Mouse (Mus musculus): ENCODE measurements around the gene Fbxw9. TPM values are rescaled to one million over a fixed set of nuclear protein-coding genes. Genes with fewer than 3 reads are reported as not detected.

Fbxw9 gene
- polyA plus RNA-seq, 1 experiment from 2014 or later: 20.9 TPM

DNA sequence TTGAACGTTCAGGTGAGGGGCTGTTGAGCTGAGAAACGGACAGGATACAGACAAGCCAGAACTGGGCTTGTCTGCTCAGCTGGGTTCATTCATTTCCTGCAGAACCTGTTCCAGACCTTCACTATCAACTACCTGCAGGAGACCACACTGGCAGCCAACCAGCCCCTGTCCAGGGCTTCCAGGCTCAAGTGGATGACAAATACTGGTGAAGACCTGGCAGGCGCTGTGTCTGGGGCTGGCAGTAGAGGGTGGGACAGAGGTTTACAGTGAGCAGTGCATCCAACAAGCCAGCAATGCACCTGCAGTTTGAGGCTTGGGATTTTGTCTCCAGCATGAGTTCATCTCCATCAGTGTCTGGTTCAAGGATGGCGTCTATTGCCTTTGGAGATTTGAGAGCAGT, 37.0 kb downstream of the Fbxw9 start:
- Histone ChIP-seq H3K4me2 (ENCODE audit: low read depth, low read length) (no peak overlapping the region), H3K27ac (replicated peaks; ENCODE audit: low read depth, low read length) (no peak overlapping the region), H3K9me3 (ENCODE audit: control insufficient read depth, low read length) (0 out of 2 replicates have a peak, but pooled peaks cover 5% of the 10 kb centered on the region), H3K4me3 (ENCODE audit: low read depth, low read length) (no peak overlapping the region), H3K9ac (ENCODE audit: low read depth, low read length) (no peak overlapping the region), H3K4me1 (ENCODE audit: control insufficient read depth, insufficient read depth, low read length) (no peaks in the 10 kb centered on the region), H3K36me3 (ENCODE audit: control insufficient read depth, insufficient read depth, low read length) (peaks cover 42% of the 10 kb centered on the region), H3K27me3 (replicated peaks; ENCODE audit: control insufficient read depth, insufficient read depth, low read length) (no peaks in the 10 kb centered on the region)
- DNase-seq (ENCODE audit: low spot score): no peak
- 87% methylated on average over 4 of the region's 4 CpGs for WGBS
- ATAC-seq (ENCODE audit: low read depth): peak; percentile 41; the same call in 1 of the 2 replicates

DNA sequence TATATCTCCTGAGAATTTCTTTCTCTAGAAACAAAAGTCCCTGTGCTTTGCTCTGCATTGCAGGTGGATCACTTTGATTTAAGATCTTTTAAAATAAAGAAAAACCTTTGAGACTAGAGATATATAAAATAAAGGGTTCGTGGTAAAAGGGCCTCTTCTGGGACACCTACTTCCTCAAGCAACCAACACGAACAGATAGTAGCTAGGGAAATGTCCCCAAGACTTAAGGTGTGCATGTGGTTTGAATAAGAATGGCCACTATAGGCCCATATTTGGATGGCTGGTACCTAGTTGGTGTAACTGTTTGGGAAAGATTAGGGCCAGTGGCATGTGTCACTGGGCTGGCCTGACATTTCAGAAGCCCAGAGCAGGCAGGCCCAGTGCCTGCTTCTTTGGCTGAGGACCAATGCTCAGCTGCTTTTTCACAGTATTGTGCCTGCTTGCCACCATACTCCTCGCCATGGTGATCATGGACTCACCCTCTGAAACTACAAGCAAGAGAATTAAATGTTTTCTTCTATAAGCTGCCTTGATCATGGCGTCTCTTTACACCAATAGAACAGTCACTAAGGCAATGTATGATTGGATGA, 40.3 kb downstream of the Fbxw9 start:
- no peak for DNase-seq (ENCODE audit: low spot score)

DNA sequence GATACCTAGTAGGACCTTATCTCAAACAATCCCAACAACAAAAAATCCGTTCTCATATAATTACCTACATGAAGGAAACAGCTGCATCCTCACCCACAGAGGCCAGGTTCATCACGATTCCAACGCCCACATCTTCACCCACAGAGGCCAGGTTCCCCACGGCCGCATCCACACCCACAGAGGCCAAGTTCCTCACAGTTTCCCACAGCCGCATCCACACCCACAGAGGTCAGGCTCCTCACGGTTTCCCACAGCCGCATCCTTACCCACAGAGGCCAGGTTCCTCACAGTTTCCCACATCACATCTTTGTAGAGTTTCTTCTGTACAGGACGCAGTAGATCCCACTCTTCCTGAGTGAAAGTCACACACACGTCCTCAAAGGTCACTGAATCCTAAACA, 53.4 kb downstream of the Fbxw9 start:
- DNase-seq (ENCODE audit: low spot score) (no peak), ATAC-seq (ENCODE audit: low read depth) (no peak)
- Histone ChIP-seq H3K27me3 (replicated peaks; ENCODE audit: control insufficient read depth, insufficient read depth, low read length) (no peaks in the 10 kb centered on the region), H3K9ac (ENCODE audit: low read depth, low read length) (no peak overlapping the region), H3K9me3 (ENCODE audit: control insufficient read depth, low read length) (0 out of 2 replicates have a peak, but pooled peaks cover 7% of the 10 kb centered on the region), H3K4me1 (ENCODE audit: control insufficient read depth, insufficient read depth, low read length) (no peaks in the 10 kb centered on the region), H3K4me3 (ENCODE audit: low read depth, low read length) (no peak overlapping the region), H3K4me2 (ENCODE audit: low read depth, low read length) (no peak overlapping the region), H3K36me3 (ENCODE audit: control insufficient read depth, insufficient read depth, low read length) (peaks cover 43% of the 10 kb centered on the region), H3K27ac (replicated peaks; ENCODE audit: low read depth, low read length) (no peak overlapping the region)
- WGBS: 94% methylated on average over 10 of the region's 10 CpGs

More for the DNA sequence above, 40.3 kb downstream of the Fbxw9 start:
- H3K36me3 ChIP-seq (ENCODE audit: control insufficient read depth, insufficient read depth, low read length): peaks cover 31% of the 10 kb centered on the region
- WGBS: 79% methylated on average over 4 of the region's 4 CpGs
- H3K27ac ChIP-seq (replicated peaks; ENCODE audit: low read depth, low read length): no peak overlapping the region
- no peak for ATAC-seq (ENCODE audit: low read depth)
- no peak overlapping the region for H3K9ac ChIP-seq (ENCODE audit: low read depth, low read length)
- no peaks in the 10 kb centered on the region for H3K27me3 ChIP-seq (replicated peaks; ENCODE audit: control insufficient read depth, insufficient read depth, low read length)
- no peak overlapping the region for H3K4me2 ChIP-seq (ENCODE audit: low read depth, low read length)
- 0 out of 2 replicates have a peak, but pooled peaks cover 6% of the 10 kb centered on the region for H3K9me3 ChIP-seq (ENCODE audit: control insufficient read depth, low read length)
- H3K4me3 ChIP-seq (ENCODE audit: low read depth, low read length): no peak overlapping the region
- no peaks in the 10 kb centered on the region for H3K4me1 ChIP-seq (ENCODE audit: control insufficient read depth, insufficient read depth, low read length)

DNA sequence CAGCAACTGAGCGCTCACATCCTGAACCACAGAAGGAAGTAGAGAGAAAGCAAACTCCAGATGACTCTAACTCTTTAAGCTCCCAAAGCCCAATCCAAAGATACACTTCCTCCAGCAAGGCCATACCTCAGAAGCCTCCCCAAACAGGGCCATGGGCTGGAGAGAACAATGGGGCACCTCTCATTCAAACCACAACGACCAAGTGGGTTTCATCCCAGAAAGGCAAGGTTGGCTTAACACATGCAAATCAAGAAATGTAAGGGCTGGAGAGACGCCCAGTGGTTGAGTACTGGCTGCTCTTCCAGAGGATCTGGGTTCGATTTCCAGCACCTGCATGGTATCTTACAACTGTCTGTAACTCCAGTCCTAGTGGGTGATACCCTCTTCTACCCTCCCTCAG, 55.6 kb downstream of the Fbxw9 start:
- no peak for ATAC-seq (ENCODE audit: low read depth)
- no peak for DNase-seq (ENCODE audit: low spot score)
- Histone ChIP-seq H3K27ac (replicated peaks; ENCODE audit: low read depth, low read length) (no peak overlapping the region), H3K9ac (ENCODE audit: low read depth, low read length) (no peak overlapping the region), H3K4me1 (ENCODE audit: control insufficient read depth, insufficient read depth, low read length) (0 out of 2 replicates have a peak, but pooled peaks cover 6% of the 10 kb centered on the region), H3K27me3 (replicated peaks; ENCODE audit: control insufficient read depth, insufficient read depth, low read length) (no peaks in the 10 kb centered on the region), H3K4me3 (ENCODE audit: low read depth, low read length) (no peak overlapping the region), H3K4me2 (ENCODE audit: low read depth, low read length) (no peak overlapping the region), H3K36me3 (ENCODE audit: control insufficient read depth, insufficient read depth, low read length) (peaks cover 25% of the 10 kb centered on the region), H3K9me3 (ENCODE audit: control insufficient read depth, low read length) (0 out of 2 replicates have a peak, but pooled peaks cover 7% of the 10 kb centered on the region)
- WGBS: 75% methylated on average over 4 of the region's 4 CpGs

Small RNA genes lying within 50 kb of the gene (microRNA-seq; reads per million reads assigned to microRNA genes)
- gene Gm23388 (ENCODE audit: borderline number of aligned reads): not detected
- gene Mir7070 (ENCODE audit: borderline number of aligned reads): 0.83 reads per million

Other genes with a start within 250 kb of the Fbxw9 start
- 5.8 and 6.8 TPM in 2 replicates for gene Dand5, start 237.2 kb upstream of the Fbxw9 start, polyA plus RNA-seq (2014; fragmentation: Nextera tagmentation; extraction: Ambion mirVana)
- 41.3 and 41.5 TPM in 2 replicates for gene Gadd45gip1, start 228.5 kb upstream of the Fbxw9 start, polyA plus RNA-seq (2014; fragmentation: Nextera tagmentation; extraction: Ambion mirVana)
- gene Rad23a, start 219.4 kb upstream of the Fbxw9 start, polyA plus RNA-seq (2014; fragmentation: Nextera tagmentation; extraction: Ambion mirVana): 109 and 111 TPM in 2 replicates
- gene Calr, start 213.1 kb upstream of the Fbxw9 start, polyA plus RNA-seq (2014; fragmentation: Nextera tagmentation; extraction: Ambion mirVana): 805 and 891 TPM in 2 replicates
- gene Farsa, start 203.1 kb upstream of the Fbxw9 start, polyA plus RNA-seq (2014; fragmentation: Nextera tagmentation; extraction: Ambion mirVana): 67.1 and 76.5 TPM in 2 replicates
- gene Syce2, start 187.9 kb upstream of the Fbxw9 start, polyA plus RNA-seq (2014; fragmentation: Nextera tagmentation; extraction: Ambion mirVana): 68.5 and 71.8 TPM in 2 replicates
- 27.3 and 33.2 TPM in 2 replicates for gene Gcdh, start 166.1 kb upstream of the Fbxw9 start, polyA plus RNA-seq (2014; fragmentation: Nextera tagmentation; extraction: Ambion mirVana)
- 2.1 and 2.2 TPM in 2 replicates for gene Klf1, start 158.1 kb upstream of the Fbxw9 start, polyA plus RNA-seq (2014; fragmentation: Nextera tagmentation; extraction: Ambion mirVana)
- 10.1 and 11.5 TPM in 2 replicates for gene Dnase2a, start 151.5 kb upstream of the Fbxw9 start, polyA plus RNA-seq (2014; fragmentation: Nextera tagmentation; extraction: Ambion mirVana)
- 3.4 and 3.6 TPM in 2 replicates for gene Mast1, start 122.7 kb upstream of the Fbxw9 start, polyA plus RNA-seq (2014; fragmentation: Nextera tagmentation; extraction: Ambion mirVana)
- gene Rtbdn, start 113.1 kb upstream of the Fbxw9 start, polyA plus RNA-seq (2014; fragmentation: Nextera tagmentation; extraction: Ambion mirVana): 0.20 TPM in 1 of 2 replicates, not detected in the other
- not detected in 2 replicates for gene Gm49661, start 90.6 kb upstream of the Fbxw9 start, polyA plus RNA-seq (2014; fragmentation: Nextera tagmentation; extraction: Ambion mirVana)
- gene Prdx2, start 90.5 kb upstream of the Fbxw9 start, polyA plus RNA-seq (2014; fragmentation: Nextera tagmentation; extraction: Ambion mirVana): 715 and 771 TPM in 2 replicates
- gene Rnaseh2a, start 90.3 kb upstream of the Fbxw9 start, polyA plus RNA-seq (2014; fragmentation: Nextera tagmentation; extraction: Ambion mirVana): 73.7 and 88.9 TPM in 2 replicates
- 16.8 and 18.4 TPM in 2 replicates for gene Junb, start 81.3 kb upstream of the Fbxw9 start, polyA plus RNA-seq (2014; fragmentation: Nextera tagmentation; extraction: Ambion mirVana)
- gene Hook2, start 69.5 kb upstream of the Fbxw9 start, polyA plus RNA-seq (2014; fragmentation: Nextera tagmentation; extraction: Ambion mirVana): 13.1 and 15.3 TPM in 2 replicates
- gene Best2, start 45.5 kb upstream of the Fbxw9 start, polyA plus RNA-seq (2014; fragmentation: Nextera tagmentation; extraction: Ambion mirVana): 0.30 and 0.58 TPM in 2 replicates
- 97.3 and 101 TPM in 2 replicates for gene Asna1, start 34.8 kb upstream of the Fbxw9 start, polyA plus RNA-seq (2014; fragmentation: Nextera tagmentation; extraction: Ambion mirVana)
- 127 and 133 TPM in 2 replicates for gene Trir, start 33.2 kb upstream of the Fbxw9 start, polyA plus RNA-seq (2014; fragmentation: Nextera tagmentation; extraction: Ambion mirVana)
- 22.9 and 24.8 TPM in 2 replicates for gene Tnpo2, start 23.1 kb upstream of the Fbxw9 start, polyA plus RNA-seq (2014; fragmentation: Nextera tagmentation; extraction: Ambion mirVana)
- gene Gm5741, start 7.9 kb downstream of the Fbxw9 start, polyA plus RNA-seq (2014; fragmentation: Nextera tagmentation; extraction: Ambion mirVana): 0.68 TPM in 1 of 2 replicates, not detected in the other
- gene Dhps, start 11.7 kb downstream of the Fbxw9 start, polyA plus RNA-seq (2014; fragmentation: Nextera tagmentation; extraction: Ambion mirVana): 44.0 and 49.5 TPM in 2 replicates
- 125 and 127 TPM in 2 replicates for gene Wdr83os, start 20.7 kb downstream of the Fbxw9 start, polyA plus RNA-seq (2014; fragmentation: Nextera tagmentation; extraction: Ambion mirVana)
- 33.1 and 38.6 TPM in 2 replicates for gene Wdr83, start 21.3 kb downstream of the Fbxw9 start, polyA plus RNA-seq (2014; fragmentation: Nextera tagmentation; extraction: Ambion mirVana)
- gene Man2b1, start 23.2 kb downstream of the Fbxw9 start, polyA plus RNA-seq (2014; fragmentation: Nextera tagmentation; extraction: Ambion mirVana): 35.3 and 35.6 TPM in 2 replicates
- gene Zfp791, start 63.0 kb downstream of the Fbxw9 start, polyA plus RNA-seq (2014; fragmentation: Nextera tagmentation; extraction: Ambion mirVana): 1.6 TPM in 2 replicates
- gene Cks1brt, start 91.9 kb downstream of the Fbxw9 start, polyA plus RNA-seq (2014; fragmentation: Nextera tagmentation; extraction: Ambion mirVana): not detected in 2 replicates
- gene Olfr371, start 165.9 kb downstream of the Fbxw9 start, polyA plus RNA-seq (2014; fragmentation: Nextera tagmentation; extraction: Ambion mirVana): 0.18 TPM in 1 of 2 replicates, not detected in the other
- 90.7 and 92.7 TPM in 2 replicates for gene Orc6, start 239.6 kb downstream of the Fbxw9 start, polyA plus RNA-seq (2014; fragmentation: Nextera tagmentation; extraction: Ambion mirVana)
- 126 and 140 TPM in 2 replicates for gene Vps35, start 239.7 kb downstream of the Fbxw9 start, polyA plus RNA-seq (2014; fragmentation: Nextera tagmentation; extraction: Ambion mirVana)